Mouse (Mus musculus) lung, postnatal 0 days (tissue): Measurements from ENCODE around the gene Inca1. TPM values are rescaled to one million over a fixed set of nuclear protein-coding genes. Genes with fewer than 3 reads are reported as not detected.

Experiments
- ATAC-seq: fragments of 200-750 bp; cut with Nextera tagmentation; 2 replicates; pipeline ENCODE4 v1.8.0; 2017; ENCODE audit warnings: moderate library complexity
- DNase-seq: peaks from one replicate; pipeline ENCODE4 v3.0.0-alpha.2; 2016; ENCODE audit warnings: low spot score
- H3K27ac ChIP-seq: fragments of 300-500 bp; sonication (generic); 2 replicates; pipeline ENCODE4 v1.5.1; 2014; ENCODE audit warnings: antibody characterized with exemption, mild to moderate bottlenecking, low read length, mixed read lengths
- H3K27me3 ChIP-seq: fragments of 300-500 bp; sonication (generic); replicated peaks from 2 replicates; pipeline ENCODE4 v1.6.1; 2014; ENCODE audit warnings: low read length, mixed read lengths; ENCODE audit not compliant: insufficient read depth
- H3K36me3 ChIP-seq: fragments of 300-500 bp; sonication (generic); 2 replicates; pipeline ENCODE4 v1.6.1; 2014; ENCODE audit warnings: low read length, mixed read lengths; ENCODE audit not compliant: insufficient read depth
- H3K4me1 ChIP-seq: fragments of 300-500 bp; sonication (generic); 2 replicates; pipeline ENCODE4 v1.6.1; 2014; ENCODE audit warnings: antibody characterized with exemption, low read depth, low read length, mixed read lengths; ENCODE audit not compliant: insufficient read depth
- H3K4me2 ChIP-seq: fragments of 300-500 bp; sonication (generic); replicated peaks from 2 replicates; pipeline ENCODE4 v1.6.1; 2014; ENCODE audit warnings: low read depth, mild to moderate bottlenecking, low read length, moderate library complexity, mixed read lengths
- H3K4me3 ChIP-seq: fragments of 300-500 bp; sonication (generic); 2 replicates; pipeline ENCODE4 v1.5.1; 2014; ENCODE audit warnings: low read depth, low read length
- H3K9ac ChIP-seq: fragments of 300-500 bp; sonication (generic); replicated peaks from 2 replicates; pipeline ENCODE4 v1.6.1; 2014; ENCODE audit warnings: low read depth, mild to moderate bottlenecking
- H3K9me3 ChIP-seq: fragments of 300-500 bp; sonication (generic); 2 replicates; pipeline ENCODE4 v1.6.1; 2016; ENCODE audit warnings: low read length, mixed read lengths
- CTCF ChIP-seq: IDR thresholded peaks from 2 replicates; pipeline ENCODE4 v1.5.1; 2016; ENCODE audit warnings: antibody characterized with exemption, mild to moderate bottlenecking
- EP300 ChIP-seq: IDR thresholded peaks from 2 replicates; pipeline ENCODE4 v1.6.1; 2016; ENCODE audit warnings: antibody characterized with exemption, mild to moderate bottlenecking, control low read depth
- WGBS: fragments of 180-500 bp; shearing (Covaris S2); extraction: QIAGEN DNeasy Blood & Tissue Kit; methylation state at CpG from one replicate; pipeline ENCODE4 v1.1.7; 2014; 5-methylcytosine and 5-hydroxymethylcytosine counted together
- polyA plus RNA-seq: library from polyadenylated mRNA; unstranded; fragments of >200 nt; fragmentation: Nextera tagmentation; extraction: Ambion mirVana; gene quantifications from 2 replicates; pipeline ENCODE4 v1.2.1, GENCODE M21; 2015

The Inca1 gene
- polyA plus RNA-seq, 1 experiment from 2014 or later: 2.4 TPM

DNA sequence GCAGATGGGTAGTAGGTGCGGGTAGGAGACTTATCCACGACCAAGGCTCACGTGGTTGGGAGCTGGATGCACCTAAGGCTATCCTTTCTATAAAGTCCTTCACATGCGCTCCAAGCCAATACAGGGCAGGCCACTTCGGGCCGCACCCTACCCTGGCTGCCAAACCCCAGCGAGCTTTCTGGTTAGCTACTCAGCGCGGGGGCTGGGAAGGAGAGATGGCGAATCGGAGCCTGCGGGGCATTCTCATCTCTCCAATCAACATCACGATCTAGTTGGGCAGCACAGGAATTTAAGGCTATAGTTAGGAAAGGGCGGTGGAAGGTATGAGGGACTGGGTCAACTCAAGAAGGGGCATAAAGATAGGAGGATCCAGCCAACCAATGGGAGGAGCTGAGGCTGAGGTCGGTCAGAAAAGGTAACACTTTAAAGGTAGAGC, 31.6 kb downstream of the Inca1 start:
- no peak for DNase-seq
- 0% methylated on average over 15 of the region's 15 CpGs for WGBS
- TF ChIP-seq EP300 (peak; percentile 38; the same call in 1 of the 2 replicates), CTCF (no peak)

DNA sequence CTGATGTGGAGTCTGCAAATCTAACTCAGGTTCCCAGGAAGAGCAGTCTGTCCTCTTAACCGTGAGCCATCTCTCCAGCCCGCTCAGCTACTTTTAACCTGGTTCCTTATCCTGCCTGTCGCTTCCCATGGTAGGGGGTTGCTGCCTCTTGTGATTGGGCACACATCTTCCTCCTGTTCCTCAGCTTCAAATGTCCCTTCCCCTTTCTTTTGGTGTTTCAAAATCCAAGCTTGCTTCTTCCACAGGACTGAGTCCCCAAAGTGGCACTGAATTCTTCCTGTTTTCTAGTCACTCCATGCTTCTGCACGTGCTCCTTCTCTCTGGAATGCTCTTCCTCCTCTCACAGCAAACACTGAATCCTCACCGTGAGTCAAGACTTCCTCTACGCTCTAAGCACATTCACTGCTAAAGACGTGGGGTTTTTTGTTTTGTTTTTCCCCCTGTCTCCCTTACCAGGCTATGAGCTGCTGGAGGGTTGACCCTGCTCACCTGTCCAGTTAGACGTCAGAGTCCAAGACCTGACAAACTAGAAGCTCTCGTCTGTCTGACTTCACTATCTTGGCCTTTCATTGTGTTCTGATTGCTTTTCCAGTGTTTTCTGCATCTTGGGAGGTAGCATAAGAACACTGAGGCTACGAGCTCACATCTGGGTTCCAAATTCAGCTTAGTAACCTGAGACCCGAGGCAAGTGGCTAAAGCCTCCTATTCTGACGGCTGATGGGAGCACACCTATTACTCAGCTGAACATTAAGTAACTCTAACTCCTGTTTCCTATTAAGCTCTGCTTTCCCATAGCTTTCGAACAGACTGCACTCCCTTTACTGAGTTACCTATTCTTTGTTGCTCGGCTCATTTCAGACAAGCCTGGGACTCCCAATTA, 32.4 kb downstream of the Inca1 start:
- TF ChIP-seq EP300: no peak
- no peak for TF ChIP-seq CTCF
- ATAC-seq (no peak), DNase-seq (peak; percentile 70)
- Histone ChIP-seq H3K4me2 (peak overlapping the region; percentile 97), H3K9ac (no peak overlapping the region), H3K36me3 (peaks cover 13% of the 10 kb centered on the region; the same call in 1 of the 2 replicates), H3K27ac (peak overlapping the region; percentile 72), H3K4me1 (no peaks in the 10 kb centered on the region; the same call in 1 of the 2 replicates), H3K27me3 (no peaks in the 10 kb centered on the region), H3K9me3 (no peaks in the 10 kb centered on the region), H3K4me3 (peak overlapping the region; percentile 65; the same call in 1 of the 2 replicates)
- WGBS: 45% methylated on average over 14 of the region's 14 CpGs

More for the DNA sequence above, 31.6 kb downstream of the Inca1 start:
- 0 out of 2 replicates have a peak overlapping the region, but pooled peaks have one; percentile 13 for H3K9ac ChIP-seq
- H3K9me3 ChIP-seq: no peaks in the 10 kb centered on the region
- no peaks in the 10 kb centered on the region; the same call in 1 of the 2 replicates for H3K4me1 ChIP-seq
- H3K36me3 ChIP-seq: peaks cover 13% of the 10 kb centered on the region; the same call in 1 of the 2 replicates
- H3K4me3 ChIP-seq: peak overlapping the region; percentile 65
- peak overlapping the region; percentile 72 for H3K27ac ChIP-seq
- peak overlapping the region; percentile 97 for H3K4me2 ChIP-seq
- H3K27me3 ChIP-seq: no peaks in the 10 kb centered on the region
- ATAC-seq: peak; percentile 58; the same call in 1 of the 2 replicates

DNA sequence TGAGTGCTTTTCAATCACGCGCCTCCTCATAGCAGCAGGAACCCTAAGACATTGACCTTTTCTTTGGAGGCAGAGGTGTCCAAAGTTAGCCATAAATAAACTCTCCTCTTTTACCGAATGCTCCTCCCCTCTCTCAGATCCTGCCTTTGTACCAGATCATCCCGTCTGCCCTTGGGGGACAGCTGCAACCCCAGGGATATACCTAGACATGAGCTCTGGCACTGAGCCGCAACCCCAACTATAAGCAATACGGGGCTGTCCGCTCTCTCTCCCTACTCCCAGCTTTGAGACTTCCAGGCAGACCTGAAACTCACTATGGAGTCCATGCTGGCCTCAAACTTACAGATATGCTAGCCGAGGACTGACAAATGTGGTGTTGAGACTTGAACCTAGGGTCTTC, 33.3 kb downstream of the Inca1 start:
- H3K4me3 ChIP-seq: no peak overlapping the region
- DNase-seq: no peak
- H3K36me3 ChIP-seq: peaks cover 13% of the 10 kb centered on the region; the same call in 1 of the 2 replicates
- WGBS: 95% methylated on average over 8 of the region's 8 CpGs
- H3K9ac ChIP-seq: no peak overlapping the region
- no peaks in the 10 kb centered on the region; the same call in 1 of the 2 replicates for H3K4me1 ChIP-seq
- H3K4me2 ChIP-seq: no peak overlapping the region
- H3K27ac ChIP-seq: 0 out of 2 replicates have a peak overlapping the region, but pooled peaks have one; percentile 55
- H3K9me3 ChIP-seq: no peaks in the 10 kb centered on the region
- no peak for TF ChIP-seq EP300
- no peak for TF ChIP-seq CTCF
- ATAC-seq: no peak
- H3K27me3 ChIP-seq: no peaks in the 10 kb centered on the region

- no peak for DNase-seq
- Histone ChIP-seq H3K4me2 (no peak overlapping the region), H3K9me3 (no peaks in the 10 kb centered on the region), H3K4me1 (no peaks in the 10 kb centered on the region; the same call in 1 of the 2 replicates), H3K9ac (no peak overlapping the region), H3K4me3 (no peak overlapping the region), H3K36me3 (peaks cover 13% of the 10 kb centered on the region; the same call in 1 of the 2 replicates), H3K27me3 (no peaks in the 10 kb centered on the region), H3K27ac (no peak overlapping the region)
- WGBS: 93% methylated on average over 9 of the region's 9 CpGs
- TF ChIP-seq CTCF (peak; percentile 24), EP300 (no peak)
- ATAC-seq: no peak
Observed at GRCm38 (mm10) chr11:70664741-70665140, 35.2 kb downstream of the Inca1 start.

- no peaks in the 10 kb centered on the region for H3K27me3 ChIP-seq
- H3K9ac ChIP-seq: no peak overlapping the region
- H3K4me1 ChIP-seq: no peaks in the 10 kb centered on the region
- H3K36me3 ChIP-seq: peaks cover 13% of the 10 kb centered on the region; the same call in 1 of the 2 replicates
- ATAC-seq (no peak), DNase-seq (no peak)
- TF ChIP-seq CTCF: no peak
- no peak for TF ChIP-seq EP300
- H3K4me3 ChIP-seq: no peak overlapping the region
- H3K4me2 ChIP-seq: no peak overlapping the region
- WGBS: 81% methylated on average over 6 of the region's 6 CpGs
- no peaks in the 10 kb centered on the region for H3K9me3 ChIP-seq
- H3K27ac ChIP-seq: no peak overlapping the region
Observed at GRCm38 (mm10) chr11:70663957-70664356, 36.0 kb downstream of the Inca1 start.

GRCm38 (mm10) chr11:70663101-70663500, 36.9 kb downstream of the Inca1 start:
- no peaks in the 10 kb centered on the region for H3K4me1 ChIP-seq
- DNase-seq (no peak), ATAC-seq (no peak)
- WGBS: 86% methylated on average over 8 of the region's 8 CpGs
- no peak overlapping the region for H3K27ac ChIP-seq
- no peak overlapping the region for H3K4me3 ChIP-seq
- H3K9me3 ChIP-seq: no peaks in the 10 kb centered on the region
- no peaks in the 10 kb centered on the region for H3K27me3 ChIP-seq
- no peak overlapping the region for H3K9ac ChIP-seq
- no peak overlapping the region for H3K4me2 ChIP-seq
- peaks cover 13% of the 10 kb centered on the region; the same call in 1 of the 2 replicates for H3K36me3 ChIP-seq
- TF ChIP-seq EP300: no peak
- TF ChIP-seq CTCF: no peak
